Mouse (Mus musculus): ENCODE results near the gene Zfp941.

The Zfp941 gene

DNA sequence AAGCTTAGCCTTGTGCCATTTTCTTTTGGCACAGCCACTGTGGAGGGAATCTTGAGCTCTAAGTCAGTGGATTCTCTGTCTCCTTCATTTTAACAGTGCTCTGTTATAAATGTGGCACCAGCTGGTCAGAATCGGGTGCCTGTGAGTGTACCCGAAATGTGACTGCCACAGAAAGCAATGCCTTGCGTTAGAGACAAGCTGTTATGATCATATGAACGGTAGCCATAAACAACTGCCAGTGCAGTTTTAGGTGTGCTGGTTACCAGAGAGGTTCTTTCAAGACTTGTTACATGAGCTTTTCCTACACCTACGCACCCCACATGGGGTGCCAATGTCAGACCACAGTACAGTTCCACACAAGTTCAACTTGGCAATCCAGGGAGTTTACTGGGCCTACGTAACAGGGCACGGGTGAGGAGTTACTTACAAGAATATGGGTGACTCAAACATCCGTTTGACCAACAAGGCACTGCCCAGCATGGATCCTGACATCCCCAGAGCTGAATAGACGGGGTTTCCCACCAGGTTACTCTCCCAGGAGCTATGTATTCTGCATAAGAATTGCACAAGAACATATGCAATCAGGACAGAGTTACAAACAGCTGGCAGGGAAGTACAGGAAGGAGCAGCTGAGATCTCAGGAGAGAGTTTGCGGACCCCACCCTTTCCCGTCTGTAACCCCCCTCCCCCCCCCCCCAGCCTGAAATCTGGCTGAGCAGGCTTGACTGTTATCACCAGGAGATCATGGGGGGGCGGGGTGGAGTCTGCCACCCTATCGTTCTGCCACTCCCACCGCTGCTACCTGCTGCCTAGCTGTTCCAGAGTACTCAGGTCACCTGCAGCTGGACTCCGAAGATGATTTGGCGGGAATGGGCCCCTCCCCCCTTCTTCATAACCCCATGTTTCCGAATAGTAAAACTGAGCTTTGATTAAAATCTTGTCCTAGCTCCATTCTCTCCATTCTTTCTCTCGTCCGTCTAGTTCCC lies 19.1 kb upstream of the Zfp941 start:
- DNase-seq (ENCODE audit: low read depth, low spot score) = no peak

DNA sequence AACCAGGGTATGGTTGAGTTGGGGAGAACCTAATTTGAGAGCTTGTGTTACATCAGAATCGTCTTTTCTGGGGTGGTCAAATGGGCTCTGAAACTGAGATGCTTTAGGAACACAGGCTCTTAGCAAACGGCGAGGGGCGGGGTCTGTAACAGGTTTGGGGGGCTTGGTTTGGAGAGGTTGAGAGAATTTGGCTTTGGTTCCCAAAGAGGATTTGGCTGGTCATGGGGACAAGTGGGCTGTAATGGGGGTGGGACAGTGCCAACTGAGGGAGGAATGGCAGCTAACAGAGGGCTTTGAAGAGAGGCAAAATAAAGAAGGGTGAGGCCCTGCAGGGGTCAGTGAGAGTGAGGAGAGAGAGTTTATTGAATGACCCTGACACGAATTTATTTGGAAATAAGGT lies 17.6 kb upstream of the Zfp941 start:
- no peak for DNase-seq (ENCODE audit: low read depth, low spot score)

DNA sequence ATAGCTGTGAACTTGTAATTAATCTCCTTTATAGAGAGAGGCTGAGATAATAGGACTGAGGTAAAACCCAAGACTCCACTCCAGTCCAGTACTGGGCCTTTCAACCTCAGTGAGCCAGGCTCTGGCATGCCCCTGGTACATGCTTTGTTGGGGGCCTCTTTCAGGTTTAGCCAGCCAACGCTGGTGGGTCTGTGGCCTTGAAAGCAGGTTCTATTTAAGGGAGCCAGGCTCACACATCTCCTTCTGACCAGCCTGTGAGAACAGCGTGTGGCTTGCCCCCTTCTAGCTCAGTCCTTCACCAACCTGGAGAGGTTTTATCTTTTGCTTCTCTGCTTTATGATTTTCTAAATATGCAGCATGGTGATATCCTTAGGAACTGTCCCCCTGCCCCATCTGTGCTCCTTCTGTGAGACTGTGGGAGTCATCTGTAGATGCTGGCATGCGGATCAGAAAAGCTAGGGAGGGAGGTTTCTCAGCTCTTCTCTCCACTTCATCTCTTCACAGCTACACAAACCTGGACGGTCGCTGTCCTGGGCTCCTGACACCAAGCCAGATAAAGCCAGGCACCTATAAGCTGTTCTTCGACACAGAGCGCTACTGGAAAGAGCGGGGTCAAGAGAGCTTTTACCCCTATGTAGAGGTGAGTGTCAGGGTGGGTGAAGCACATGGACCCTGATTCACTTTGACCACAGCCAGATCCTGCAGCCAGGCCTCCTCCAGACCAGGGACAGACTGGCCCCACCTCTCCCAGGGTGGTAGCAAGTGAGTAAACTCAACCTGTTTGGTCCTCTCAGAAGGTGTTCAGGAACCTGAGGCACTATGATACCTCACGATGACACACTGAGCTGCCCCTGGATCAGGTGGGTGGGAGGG lies 14.5 kb upstream of the Zfp941 start:
- DNase-seq (ENCODE audit: low read depth, low spot score) = no peak

DNA sequence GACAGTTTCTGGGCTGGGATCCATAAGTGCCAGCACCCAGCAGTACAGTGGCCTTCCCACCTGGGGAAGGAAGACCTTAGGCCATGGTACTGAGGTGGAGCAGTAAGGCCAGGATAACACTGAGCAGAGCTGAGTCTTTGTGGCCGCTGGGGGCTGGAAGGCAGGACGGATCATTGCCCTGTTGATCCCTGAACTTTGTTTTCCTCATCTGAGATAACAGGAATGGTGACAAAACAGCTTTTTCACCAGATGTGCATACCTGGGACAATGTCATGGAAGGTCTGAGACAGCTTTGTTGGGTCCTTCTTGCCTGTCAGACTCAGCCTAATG lies 13.7 kb upstream of the Zfp941 start:
- DNase-seq (ENCODE audit: low read depth, low spot score) = no peak

DNA sequence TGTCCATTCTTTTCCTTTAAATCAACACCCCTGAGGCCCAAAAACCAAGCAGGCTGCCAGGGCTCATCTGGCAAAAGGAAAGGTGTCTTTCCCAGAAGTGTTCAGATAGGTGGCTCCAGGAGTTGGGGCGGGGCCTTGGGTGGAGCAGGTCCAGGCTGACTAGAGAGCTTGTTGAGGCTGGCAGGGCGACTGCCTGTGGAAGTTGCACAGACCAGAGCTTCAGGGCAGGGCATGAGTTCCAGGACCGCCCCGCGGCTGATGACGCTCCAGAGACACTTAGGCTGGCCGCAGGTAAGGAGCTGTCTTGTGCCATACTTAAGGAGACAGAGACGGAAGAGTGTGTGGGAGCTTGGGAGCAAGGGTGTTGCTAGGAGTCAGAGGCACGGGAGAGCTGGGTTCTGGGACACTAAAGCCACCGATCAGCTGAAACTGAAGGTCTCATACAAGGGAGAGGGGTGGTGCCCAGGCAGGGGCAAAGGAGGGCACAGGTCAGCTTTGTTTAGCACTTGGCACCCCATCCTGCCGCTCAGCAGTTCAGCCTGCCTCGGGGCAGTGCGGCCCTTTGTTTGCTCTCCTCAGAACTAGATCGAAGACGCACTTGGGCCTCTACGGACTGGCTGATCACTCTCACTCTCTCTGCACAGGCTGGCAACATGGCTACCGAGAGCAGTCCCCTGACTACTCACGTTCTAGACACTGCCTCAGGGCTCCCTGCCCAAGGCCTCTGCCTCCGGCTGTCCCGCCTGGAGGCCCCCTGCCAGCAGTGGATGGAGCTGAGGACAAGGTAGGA lies 13.2 kb upstream of the Zfp941 start, which contains the start of gene Urah:
Gene Urah (plus strand): TSS at position 51 of the 790 bp plus-strand sequence.
- no peak for DNase-seq (ENCODE audit: low read depth, low spot score)

DNA sequence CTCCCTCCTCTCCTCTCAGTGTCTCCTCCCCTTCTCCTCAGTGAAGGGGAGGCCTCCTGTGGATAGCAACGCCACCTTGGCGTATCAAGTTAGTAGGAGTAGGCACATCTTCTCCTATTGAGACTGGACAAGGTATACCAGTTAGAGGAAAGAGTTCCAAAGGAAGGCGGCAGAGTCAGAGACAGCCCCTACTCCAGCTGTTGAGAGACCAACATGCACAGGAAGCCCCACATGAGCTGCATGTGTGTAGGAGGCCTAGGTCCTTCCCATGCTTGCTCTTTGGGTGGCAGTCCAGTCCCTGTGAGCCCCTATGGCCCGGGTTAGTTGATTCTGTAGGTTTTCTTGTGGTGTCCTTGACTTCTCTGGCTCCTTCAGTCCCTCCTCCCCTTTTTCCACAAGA lies 11.4 kb upstream of the Zfp941 start:
- DNase-seq (ENCODE audit: low read depth, low spot score) = no peak

DNA sequence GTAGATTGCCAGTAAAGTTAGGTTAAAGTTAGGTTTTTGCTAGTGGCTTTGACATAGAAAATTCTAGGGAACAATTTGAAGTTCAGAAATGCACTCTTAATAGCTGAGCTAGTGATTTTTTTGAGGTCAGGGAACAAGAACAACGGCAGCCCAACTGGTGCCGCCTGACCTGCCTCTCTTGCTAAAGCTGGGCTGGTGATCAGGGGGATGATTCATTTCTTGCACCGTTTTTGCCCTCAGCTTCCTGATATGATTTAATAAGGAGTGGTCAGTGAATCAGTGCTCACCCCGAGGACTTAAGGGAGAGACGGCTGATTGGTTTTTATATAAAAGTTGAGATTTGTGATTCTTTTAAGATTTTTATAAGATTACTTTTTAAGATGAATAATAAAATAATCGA lies 9.5 kb upstream of the Zfp941 start:
- no peak for DNase-seq (ENCODE audit: low read depth, low spot score)

DNA sequence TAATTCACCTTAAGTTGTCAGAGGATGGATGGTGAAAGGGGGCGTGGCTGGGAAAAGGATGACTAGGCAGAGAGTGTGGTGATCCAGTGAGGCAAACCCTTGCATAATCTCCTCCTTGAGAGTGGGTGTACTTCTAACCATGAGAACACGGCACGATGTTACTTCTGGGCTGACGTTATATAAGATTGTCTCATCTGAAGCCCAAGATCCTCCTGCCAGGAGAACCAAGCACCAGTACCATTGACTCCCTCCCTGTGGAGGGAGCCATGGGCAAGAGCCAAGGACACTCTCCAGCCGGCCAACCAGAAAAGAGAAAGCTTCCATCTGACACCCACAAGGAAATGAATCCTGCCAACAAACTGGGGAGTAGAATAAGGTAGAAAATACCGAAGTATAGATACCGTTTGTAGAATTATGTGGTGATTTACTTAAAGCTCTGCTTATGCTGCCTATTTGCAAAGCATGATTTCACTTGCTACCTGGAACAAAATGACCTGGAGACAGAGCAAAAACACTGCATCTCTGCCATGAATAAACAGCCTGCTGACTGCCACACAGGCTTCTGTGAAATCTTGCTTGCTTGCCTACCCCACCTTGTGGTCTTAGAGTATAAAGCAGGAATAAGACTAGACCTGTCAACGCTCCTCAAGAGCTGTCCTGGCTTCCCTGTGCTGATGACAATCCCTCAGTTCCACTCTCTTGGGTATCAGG lies 6.3 kb upstream of the Zfp941 start:
- DNase-seq (ENCODE audit: low read depth, low spot score) = no peak

DNA sequence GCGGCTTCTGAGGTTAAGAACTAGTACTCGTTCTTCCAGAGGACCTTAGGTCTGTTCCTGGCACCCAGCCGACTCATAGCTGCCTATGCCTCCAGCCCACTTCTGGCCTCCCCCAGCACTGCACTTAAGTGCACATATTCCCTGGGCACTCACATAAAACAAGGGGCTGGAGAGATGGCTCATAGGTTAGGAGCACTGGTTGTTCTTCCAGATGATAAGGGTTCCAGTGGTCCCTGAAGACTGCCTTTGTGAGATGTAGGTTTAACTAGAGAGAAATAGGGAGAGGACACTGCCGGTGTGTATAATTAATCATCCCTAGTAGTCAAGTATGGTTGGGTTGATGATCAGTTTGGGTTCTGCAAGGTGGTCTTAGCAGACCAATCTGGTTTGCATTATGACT lies 753 bp upstream of the Zfp941 start:
- no peak for DNase-seq (ENCODE audit: low read depth, low spot score)

DNA sequence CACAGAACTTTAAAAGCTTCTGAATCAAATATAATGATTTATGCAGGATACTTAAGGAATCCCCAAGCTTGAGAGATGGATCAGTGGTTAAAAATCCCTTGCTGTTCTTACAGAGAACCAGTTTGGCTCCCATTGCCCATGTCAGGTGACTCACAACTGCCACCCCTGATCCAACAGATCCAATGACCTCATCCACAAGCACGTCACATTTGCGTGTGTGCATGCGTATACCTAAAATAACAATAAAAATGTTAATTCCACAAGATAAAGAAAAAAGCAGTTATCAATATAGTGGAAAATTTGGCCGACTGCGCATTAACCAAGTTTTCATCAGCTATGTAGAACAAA lies 699 bp downstream of the Zfp941 start:
- no peak for DNase-seq (ENCODE audit: low read depth, low spot score)

DNA sequence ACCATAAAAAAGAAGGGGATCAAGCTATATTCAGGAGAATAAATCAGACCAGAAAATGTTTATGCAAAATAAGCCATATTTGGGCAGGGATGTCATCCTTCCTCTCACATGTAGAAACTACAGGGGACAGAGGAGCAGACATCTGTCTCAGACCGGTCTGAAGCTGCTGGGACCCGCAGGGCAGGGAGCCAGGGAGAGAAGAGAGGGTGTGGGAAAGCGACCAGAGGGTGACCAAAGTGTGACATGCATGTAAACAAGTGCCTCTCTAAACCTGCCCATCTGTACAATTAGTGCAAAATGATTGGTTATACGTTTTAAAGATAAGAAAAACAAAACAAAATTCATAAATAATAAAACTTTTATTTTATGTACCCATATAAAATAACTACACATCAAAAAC lies 1.8 kb downstream of the Zfp941 start:
- DNase-seq (ENCODE audit: low read depth, low spot score) = no peak

DNA sequence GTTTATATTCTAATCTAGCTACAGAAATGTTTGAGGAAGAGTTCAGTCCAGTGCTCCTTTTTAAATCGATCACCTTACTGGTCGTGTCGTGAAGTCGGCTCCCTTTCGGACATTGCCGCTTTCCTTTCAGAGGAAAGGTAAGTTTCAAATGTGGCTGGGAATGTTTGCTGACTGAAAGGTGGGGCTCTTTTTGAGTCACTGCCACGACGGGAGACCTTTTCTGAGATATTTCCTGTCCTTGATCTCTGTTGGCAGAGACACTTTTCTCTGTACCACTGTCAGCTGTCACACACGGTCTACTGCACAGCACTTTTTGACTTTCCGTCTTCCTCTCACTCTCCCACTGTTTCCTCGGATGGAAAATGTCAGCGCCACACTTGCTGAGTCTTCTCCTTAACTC lies 9.1 kb downstream of the Zfp941 start:
- DNase-seq (ENCODE audit: low read depth, low spot score) = no peak

DNA sequence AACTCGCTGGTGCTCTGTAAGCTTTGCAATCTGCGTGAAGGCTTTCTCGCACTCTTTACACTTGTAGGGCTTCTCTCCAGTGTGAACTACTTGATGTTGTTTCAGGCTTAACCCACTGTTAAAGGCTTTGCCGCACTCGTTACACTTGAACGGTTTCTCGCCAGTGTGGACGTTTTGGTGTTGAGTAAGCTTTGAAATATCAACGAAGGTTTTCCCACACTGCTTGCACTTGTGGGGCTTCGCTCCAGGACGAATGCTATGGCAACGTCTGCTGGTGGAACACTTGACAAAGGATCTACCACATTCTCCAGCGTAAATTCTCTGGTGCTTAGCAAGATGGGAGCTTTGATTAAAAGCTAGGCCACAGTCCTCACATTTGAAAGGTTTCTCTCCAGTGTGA lies 10.3 kb downstream of the Zfp941 start:
- no peak for DNase-seq (ENCODE audit: low read depth, low spot score)

DNA sequence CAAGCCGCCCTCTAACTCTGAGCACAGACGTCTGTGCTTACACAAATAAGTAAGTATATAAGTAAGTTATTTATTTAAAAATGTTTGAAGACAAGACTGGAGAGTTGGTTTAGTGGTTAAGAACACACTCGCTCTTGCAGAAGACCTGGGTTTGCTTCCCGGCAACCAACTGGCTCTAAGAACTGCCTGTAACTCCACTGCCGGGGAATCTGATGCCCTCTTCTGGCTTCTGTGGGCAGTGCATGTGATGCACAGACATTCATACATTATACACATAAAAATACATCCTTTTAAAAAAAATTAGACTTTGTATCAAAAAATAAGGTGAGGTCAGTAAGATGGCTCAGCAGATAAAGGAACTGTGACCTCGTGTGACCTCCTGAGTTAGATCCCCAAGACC lies 11.5 kb downstream of the Zfp941 start:
- DNase-seq (ENCODE audit: low read depth, low spot score) = no peak

DNA sequence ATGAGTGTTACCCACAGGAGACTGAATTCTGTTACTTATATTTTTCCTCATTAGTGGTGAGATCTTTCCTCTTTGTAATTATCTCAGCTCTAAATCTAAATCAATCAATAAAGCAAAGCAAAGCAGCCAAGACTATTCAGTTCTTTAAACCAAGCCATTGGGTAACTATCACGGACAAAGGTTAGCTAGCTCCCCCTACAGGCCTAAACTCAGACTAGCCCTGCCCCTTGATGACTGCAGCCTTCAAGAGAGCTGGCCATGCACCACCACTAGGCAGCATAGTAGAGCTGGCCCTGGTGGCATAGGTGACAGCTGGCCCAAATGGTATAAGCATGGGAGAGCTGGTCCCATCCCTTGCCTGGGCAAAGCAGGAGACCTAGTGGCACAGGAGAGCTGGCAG lies 16.3 kb downstream of the Zfp941 start:
- no peak for DNase-seq (ENCODE audit: low read depth, low spot score)

DNA sequence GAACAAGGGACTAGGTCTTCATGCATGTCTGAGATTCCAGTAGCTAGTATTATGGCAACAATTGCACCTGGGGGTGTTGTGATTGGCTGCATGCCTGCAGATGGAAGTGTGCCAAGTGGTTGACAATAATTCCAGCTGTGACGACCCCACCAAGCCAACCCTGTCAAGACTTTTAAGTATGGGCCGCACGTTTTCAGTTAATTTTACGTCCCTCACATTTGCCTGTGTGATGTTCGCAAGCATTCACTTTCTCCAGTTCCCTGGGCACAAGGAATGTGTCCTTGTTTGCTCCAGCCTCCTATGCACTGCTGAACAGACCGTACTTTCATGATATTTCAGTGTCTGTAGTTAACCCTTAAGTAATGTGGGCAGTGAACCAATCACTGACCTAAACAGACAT lies 19.3 kb downstream of the Zfp941 start:
- no peak for DNase-seq (ENCODE audit: low read depth, low spot score)

DNA sequence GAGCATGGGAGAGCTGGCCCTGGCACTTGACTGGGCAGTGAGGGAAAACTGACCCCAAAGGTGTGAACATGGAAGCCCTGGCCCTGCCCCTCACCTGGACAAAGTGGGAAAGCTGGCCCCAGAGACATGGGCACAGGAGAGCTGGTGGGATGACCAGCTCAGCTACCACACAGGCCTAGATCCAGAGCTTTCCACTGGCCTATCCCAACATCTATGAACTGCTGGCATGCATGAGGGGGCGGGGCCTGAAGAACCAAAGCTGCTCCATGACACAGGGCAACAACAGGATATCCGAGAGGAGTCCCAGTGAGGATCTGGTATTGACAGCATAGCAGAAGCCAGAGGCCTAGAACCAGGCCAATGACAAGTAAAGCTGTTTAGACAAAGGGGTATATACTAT lies 23.8 kb downstream of the Zfp941 start:
- DNase-seq (ENCODE audit: low read depth, low spot score) = no peak

DNA sequence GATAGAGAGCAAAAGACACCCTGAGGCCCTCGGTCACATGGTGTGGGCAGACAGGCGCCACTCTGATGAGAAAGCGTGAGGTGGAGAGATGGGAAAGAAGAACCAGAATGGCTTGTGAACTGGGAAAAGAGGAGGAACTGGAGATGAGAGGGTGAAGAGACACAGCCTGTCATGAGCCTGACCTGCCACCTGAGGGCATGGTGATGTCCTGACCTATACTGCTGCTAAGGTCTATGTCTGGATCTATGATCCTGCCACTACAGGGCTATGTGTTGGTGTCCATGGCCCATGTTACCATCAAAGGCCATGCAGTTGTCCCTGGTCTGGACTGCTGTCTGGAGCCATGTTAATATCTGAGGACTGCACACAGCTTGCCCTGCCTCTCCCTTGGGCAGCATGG lies 24.4 kb downstream of the Zfp941 start:
- no peak for DNase-seq (ENCODE audit: low read depth, low spot score)

DNA sequence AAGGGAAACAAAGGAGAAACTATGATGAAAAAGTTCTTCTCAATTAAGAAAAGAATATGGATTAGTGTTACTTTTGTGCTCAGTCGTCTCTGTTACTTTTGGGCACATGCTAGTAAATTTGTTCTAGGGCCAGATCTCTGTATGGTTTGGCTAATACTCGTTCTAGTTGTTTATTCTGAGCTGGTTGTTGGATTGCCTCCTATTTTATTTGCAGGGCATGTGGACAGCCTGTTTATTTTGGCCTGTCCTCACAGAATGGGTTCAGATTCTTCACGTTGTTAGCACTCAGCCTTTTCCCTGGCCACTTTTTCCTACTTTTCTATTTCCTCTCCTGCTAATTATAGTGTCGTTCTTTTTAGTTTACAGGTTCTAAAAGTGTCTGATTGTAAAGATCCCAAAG lies 28.4 kb downstream of the Zfp941 start:
- DNase-seq (ENCODE audit: low read depth, low spot score) = no peak

DNA sequence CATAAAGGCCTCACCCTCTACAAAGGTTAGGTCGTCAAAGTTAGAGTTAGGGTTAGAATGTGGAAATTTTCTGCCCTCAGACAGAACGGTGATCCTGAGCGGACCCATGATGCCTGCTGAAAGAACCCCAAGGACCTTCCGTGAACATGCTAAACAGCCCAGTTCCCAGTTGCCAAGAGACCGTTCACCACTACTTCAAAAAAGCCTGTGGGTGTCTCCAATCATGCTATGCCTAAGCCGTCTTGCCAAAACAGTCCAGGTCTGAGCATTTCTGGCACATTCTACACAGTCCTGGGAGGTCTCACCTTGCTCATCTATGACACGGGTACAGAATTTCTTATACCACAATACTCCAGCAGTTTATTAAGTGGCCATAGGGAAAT lies 33.9 kb downstream of the Zfp941 start:
- no peak for DNase-seq (ENCODE audit: low read depth, low spot score)

DNA sequence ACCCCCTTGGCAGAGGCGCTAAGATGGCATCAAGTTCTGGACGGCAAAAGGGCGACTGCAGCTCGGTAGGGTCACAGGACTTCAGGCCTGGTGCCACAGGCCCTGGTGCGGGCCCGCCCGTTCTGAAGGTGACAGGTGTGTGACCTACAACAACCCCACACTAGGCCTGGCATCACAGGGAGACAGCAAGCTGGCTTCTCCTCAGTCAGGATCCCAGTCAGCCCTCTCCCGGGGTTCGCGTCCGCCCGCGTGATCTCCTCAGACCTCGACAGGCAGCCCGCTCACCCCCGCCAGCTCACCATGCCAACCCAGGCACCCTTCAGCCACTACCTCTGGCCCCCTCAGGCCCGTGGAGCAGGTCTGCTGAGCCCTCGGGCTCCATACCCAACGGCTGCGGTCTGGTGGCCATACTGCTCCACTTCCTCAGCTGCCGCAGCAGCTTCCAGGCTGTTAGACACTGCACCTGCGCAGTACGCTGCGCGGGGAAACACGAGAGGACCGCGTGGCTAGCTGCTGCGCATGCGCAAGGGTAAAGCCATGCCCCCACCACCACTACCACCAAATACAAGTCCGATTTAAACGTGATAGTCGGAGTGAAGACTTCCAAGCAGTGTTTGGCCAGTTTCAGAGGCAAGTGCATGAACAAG lies 34.4 kb downstream of the Zfp941 start, which contains the start of gene Syce1:
Gene Syce1 (minus strand): TSS at position 447 of the 647 bp plus-strand sequence.
- DNase-seq (ENCODE audit: low read depth, low spot score) = no peak

Measured in embryo, embryonic 11.5 days (tissue).